Mouse (Mus musculus) liver, embryonic 13.5 days (tissue): ENCODE measurements around the gene R3hdm4. TPM values are rescaled to one million over a fixed set of nuclear protein-coding genes. Genes with fewer than 3 reads are reported as not detected.

Experiments used
- ATAC-seq: fragments of 200-750 bp; cut with Nextera tagmentation; 2 replicates; pipeline ENCODE4 v1.8.0; 2017; ENCODE audit warnings: low read depth, mild to moderate bottlenecking, moderate number of reproducible peaks, moderate library complexity
- DNase-seq: peaks from one replicate; pipeline ENCODE4 v3.0.0; 2022
- H3K27ac ChIP-seq: fragments of 300-500 bp; sonication (generic); 2 replicates; pipeline ENCODE4 v1.5.1; 2015; ENCODE audit warnings: moderate library complexity, mild to moderate bottlenecking, inconsistent platforms
- H3K27me3 ChIP-seq: fragments of 300-500 bp; sonication (generic); 2 replicates; pipeline ENCODE4 v1.6.1; 2015; ENCODE audit warnings: mild to moderate bottlenecking, inconsistent platforms
- H3K36me3 ChIP-seq: fragments of 300-500 bp; sonication (generic); 2 replicates; pipeline ENCODE4 v1.6.1; 2015; ENCODE audit warnings: mild to moderate bottlenecking, inconsistent platforms
- H3K4me1 ChIP-seq: fragments of 300-500 bp; sonication (generic); replicated peaks from 2 replicates; pipeline ENCODE4 v1.6.1; 2015; ENCODE audit warnings: inconsistent platforms
- H3K4me2 ChIP-seq: fragments of 300-500 bp; sonication (generic); 2 replicates; pipeline ENCODE4 v1.6.1; 2015; ENCODE audit warnings: inconsistent platforms, mild to moderate bottlenecking, moderate library complexity
- H3K4me3 ChIP-seq: fragments of 300-500 bp; sonication (generic); replicated peaks from 2 replicates; pipeline ENCODE4 v1.5.1; 2015; ENCODE audit warnings: mild to moderate bottlenecking, inconsistent platforms
- H3K9ac ChIP-seq: fragments of 300-500 bp; sonication (generic); 2 replicates; pipeline ENCODE4 v1.6.1; 2015; ENCODE audit warnings: mild to moderate bottlenecking, inconsistent platforms
- H3K9me3 ChIP-seq: fragments of 300-500 bp; sonication (generic); replicated peaks from 2 replicates; pipeline ENCODE4 v1.6.1; 2016; ENCODE audit warnings: inconsistent platforms
- WGBS: fragments of 180-500 bp; shearing (Covaris S2); methylation state at CpG from one replicate; pipeline ENCODE4 v1.1.7; 2015; ENCODE audit not compliant: insufficient replicate concordance; 5-methylcytosine and 5-hydroxymethylcytosine counted together
- polyA plus RNA-seq: library from polyadenylated mRNA; unstranded; fragments of >200 nt; fragmentation: Nextera tagmentation; extraction: Ambion mirVana; gene quantifications from 2 replicates; pipeline ENCODE4 v1.2.1, GENCODE M21; 2015

The R3hdm4 gene
- polyA plus RNA-seq, 1 experiment from 2014 or later, result 63.0 TPM

GRCm38 (mm10) chr10:79877174-79877573, 43.8 kb downstream of the R3hdm4 start:
- Histone ChIP-seq H3K9me3 (no peaks in the 10 kb centered on the region), H3K27me3 (peaks cover 43% of the 10 kb centered on the region), H3K9ac (no peak overlapping the region), H3K4me2 (no peak overlapping the region), H3K27ac (peak overlapping the region; percentile 44), H3K4me3 (no peak overlapping the region), H3K4me1 (peaks cover 62% of the 10 kb centered on the region), H3K36me3 (no peaks in the 10 kb centered on the region)
- ATAC-seq (no peak), DNase-seq (no peak)
- whole genome bisulfite sequencing, result 9% methylated on average over 1 of the region's 1 CpGs

DNA sequence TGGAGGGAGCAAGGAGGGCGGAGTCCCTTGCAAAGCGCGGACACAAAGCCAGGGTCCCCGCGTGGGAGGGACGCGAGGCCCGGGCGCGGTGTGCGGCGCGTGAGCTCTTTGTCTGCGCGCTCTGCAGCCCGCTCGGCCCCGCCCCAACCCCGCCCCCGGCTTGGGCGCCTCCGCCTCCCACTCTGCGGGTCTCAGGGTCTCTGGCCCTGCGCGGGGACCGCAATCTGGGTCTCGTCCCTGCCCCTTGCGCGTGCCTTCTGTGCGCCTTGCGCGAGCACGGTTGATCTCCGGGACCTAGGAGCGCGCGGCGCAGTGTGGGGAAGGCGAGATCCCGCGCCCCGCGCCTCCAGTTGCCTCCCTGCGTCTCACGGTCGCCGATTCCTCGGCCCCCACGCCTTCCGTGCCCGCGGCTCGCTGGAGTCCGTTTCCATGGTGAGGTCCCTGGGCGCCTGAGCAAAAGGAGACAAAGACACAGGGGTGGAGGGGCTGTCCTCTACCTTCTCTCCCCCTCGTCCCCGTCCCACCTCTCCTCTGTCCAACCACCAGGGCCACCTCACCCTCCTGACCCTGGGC, 46.6 kb downstream of the R3hdm4 start, which contains the start of the genes Prtn3 and Plppr3:
Prtn3 (plus strand) TSS at position 187 of the 573 bp plus-strand sequence.
Plppr3 (minus strand) TSS at position 345 of the 573 bp plus-strand sequence.
- under 1% methylated on average over 34 of the region's 57 CpGs for WGBS
- no peaks in the 10 kb centered on the region for H3K9me3 ChIP-seq
- H3K27ac ChIP-seq, result no peak within 1 kb of the TSS
- DNase-seq (no peak), ATAC-seq (no peak; the same call in 1 of the 2 replicates)
- H3K4me1 ChIP-seq, result peaks cover 35% of the 10 kb centered on the region
- H3K4me2 ChIP-seq, result peak within 1 kb of the TSS; percentile 75
- H3K9ac ChIP-seq, result peak within 1 kb of the TSS; percentile 62
- peak within 1 kb of the TSS; percentile 58 for H3K4me3 ChIP-seq
- peaks cover 35% of the 10 kb centered on the region for H3K27me3 ChIP-seq
- no peaks in the 10 kb centered on the region for H3K36me3 ChIP-seq

- ATAC-seq (no peak), DNase-seq (no peak)
- Histone ChIP-seq H3K27ac (no peak overlapping the region), H3K9ac (peak overlapping the region; percentile 62), H3K27me3 (peaks cover 33% of the 10 kb centered on the region), H3K4me1 (peaks cover 32% of the 10 kb centered on the region), H3K9me3 (no peaks in the 10 kb centered on the region), H3K4me2 (peak overlapping the region; percentile 75), H3K4me3 (peak overlapping the region; percentile 58), H3K36me3 (no peaks in the 10 kb centered on the region)
- WGBS, result 3% methylated on average over 26 of the region's 26 CpGs
Observed at GRCm38 (mm10) chr10:79873715-79874289, 47.2 kb downstream of the R3hdm4 start.

DNA sequence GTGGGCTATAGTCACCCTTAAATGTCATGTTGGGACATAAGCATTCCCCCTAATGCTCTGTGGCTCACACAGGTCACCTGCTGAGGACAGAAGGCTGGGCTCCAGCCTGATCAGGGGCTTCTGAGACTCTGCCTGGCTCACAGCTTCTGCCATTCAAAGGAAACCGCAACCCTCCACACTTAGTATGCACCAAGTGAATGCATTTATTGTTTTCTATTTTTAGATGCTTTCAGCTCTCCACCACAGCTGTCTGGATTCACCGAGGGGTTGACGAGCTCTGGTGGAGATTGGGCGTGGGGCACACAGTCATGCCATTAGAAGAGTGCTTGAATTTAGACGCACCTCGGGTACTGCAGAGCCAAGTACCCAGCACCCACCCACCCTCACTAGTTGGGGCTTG, 47.7 kb downstream of the R3hdm4 start:
- no peak overlapping the region for H3K9ac ChIP-seq

DNA sequence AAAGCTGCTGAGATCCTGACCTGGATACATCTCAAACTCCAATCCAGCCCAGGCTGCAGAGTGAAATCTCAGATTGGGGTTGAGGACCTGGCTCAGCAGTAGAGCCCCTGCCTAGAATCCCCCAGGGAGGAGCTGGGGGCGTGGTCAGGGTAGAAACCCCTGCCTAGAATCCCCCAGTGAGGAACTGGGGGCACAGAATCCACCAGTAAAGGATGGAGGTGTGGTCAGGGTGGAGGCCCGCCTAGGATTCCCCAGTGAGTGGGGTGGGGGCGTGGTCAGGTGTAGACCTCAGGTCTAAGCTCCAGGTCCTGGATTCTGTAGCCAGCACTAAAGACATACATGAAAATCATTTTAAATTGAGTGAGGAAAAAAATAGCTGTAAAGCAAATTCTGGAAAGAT, 48.1 kb downstream of the R3hdm4 start:
- Histone ChIP-seq H3K9ac (no peak overlapping the region), H3K4me2 (no peak overlapping the region; the same call in 1 of the 2 replicates), H3K27ac (no peak overlapping the region), H3K4me1 (peaks cover 23% of the 10 kb centered on the region), H3K27me3 (peaks cover 33% of the 10 kb centered on the region), H3K4me3 (no peak overlapping the region), H3K36me3 (no peaks in the 10 kb centered on the region), H3K9me3 (no peaks in the 10 kb centered on the region)
- no peak for ATAC-seq
- WGBS, result 22% methylated on average over 3 of the region's 3 CpGs
- DNase-seq, result no peak

More for the DNA sequence above, 47.7 kb downstream of the R3hdm4 start:
- DNase-seq (no peak), ATAC-seq (no peak)
- Histone ChIP-seq H3K9me3 (no peaks in the 10 kb centered on the region), H3K4me2 (no peak overlapping the region; the same call in 1 of the 2 replicates), H3K4me3 (peak overlapping the region; percentile 58), H3K4me1 (peaks cover 28% of the 10 kb centered on the region), H3K36me3 (no peaks in the 10 kb centered on the region), H3K27me3 (peaks cover 33% of the 10 kb centered on the region), H3K27ac (no peak overlapping the region)
- WGBS, result 9% methylated on average over 6 of the region's 6 CpGs

DNA sequence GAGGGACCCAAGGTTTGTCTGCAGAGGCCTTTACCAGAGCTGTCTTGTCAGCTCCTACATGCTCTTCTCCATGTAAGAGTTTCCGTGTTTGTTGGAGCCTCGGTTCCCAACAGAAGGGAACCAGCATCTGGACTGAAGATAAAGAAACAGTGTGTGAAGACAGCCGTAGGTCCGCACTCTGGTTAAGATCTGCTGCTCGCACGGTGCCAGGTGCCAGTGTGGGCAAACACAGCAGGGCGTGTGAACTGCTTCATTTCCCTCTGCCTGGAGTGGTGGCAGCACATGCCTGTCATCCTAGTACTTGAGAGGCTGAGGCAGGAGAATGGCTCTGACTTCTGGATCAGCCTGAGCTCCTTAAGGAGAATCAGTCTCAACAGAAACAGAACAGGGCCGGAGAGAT, 49.2 kb downstream of the R3hdm4 start:
- Histone ChIP-seq H3K4me3 (no peak overlapping the region), H3K27me3 (peaks cover 33% of the 10 kb centered on the region), H3K4me2 (no peak overlapping the region), H3K27ac (no peak overlapping the region), H3K4me1 (peaks cover 13% of the 10 kb centered on the region), H3K9me3 (no peaks in the 10 kb centered on the region), H3K36me3 (no peaks in the 10 kb centered on the region), H3K9ac (no peak overlapping the region)
- ATAC-seq, result no peak
- DNase-seq, result no peak
- 82% methylated on average over 8 of the region's 8 CpGs for whole genome bisulfite sequencing

DNA sequence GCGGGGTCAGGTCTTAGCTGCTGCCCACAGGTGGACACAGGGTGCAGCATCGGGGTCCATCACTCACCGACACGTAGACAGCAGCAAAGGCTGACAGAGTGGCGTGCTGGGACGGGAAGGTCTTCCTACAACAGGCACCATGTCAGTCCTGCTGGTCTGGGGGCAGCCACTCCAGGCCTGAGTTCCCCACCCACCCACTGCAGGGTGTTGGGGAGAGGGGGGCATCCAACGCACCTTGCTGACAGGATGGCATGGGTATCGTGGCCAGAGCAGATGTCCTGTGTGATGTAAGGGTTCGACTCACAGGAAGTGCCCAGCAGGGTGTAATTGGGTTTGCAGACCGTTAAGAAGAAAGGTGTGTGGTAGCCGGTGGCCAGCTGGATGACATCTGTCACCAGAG, 54.4 kb downstream of the R3hdm4 start:
- no peak overlapping the region for H3K4me2 ChIP-seq
- DNase-seq (no peak), ATAC-seq (no peak)
- no peaks in the 10 kb centered on the region for H3K9me3 ChIP-seq
- 80% methylated on average over 11 of the region's 11 CpGs for WGBS
- H3K27ac ChIP-seq, result no peak overlapping the region
- H3K4me1 ChIP-seq, result peaks cover 9% of the 10 kb centered on the region; the same call in 1 of the 2 replicates
- H3K36me3 ChIP-seq, result peaks cover 38% of the 10 kb centered on the region
- H3K9ac ChIP-seq, result no peak overlapping the region
- no peaks in the 10 kb centered on the region for H3K27me3 ChIP-seq
- no peak overlapping the region for H3K4me3 ChIP-seq

DNA sequence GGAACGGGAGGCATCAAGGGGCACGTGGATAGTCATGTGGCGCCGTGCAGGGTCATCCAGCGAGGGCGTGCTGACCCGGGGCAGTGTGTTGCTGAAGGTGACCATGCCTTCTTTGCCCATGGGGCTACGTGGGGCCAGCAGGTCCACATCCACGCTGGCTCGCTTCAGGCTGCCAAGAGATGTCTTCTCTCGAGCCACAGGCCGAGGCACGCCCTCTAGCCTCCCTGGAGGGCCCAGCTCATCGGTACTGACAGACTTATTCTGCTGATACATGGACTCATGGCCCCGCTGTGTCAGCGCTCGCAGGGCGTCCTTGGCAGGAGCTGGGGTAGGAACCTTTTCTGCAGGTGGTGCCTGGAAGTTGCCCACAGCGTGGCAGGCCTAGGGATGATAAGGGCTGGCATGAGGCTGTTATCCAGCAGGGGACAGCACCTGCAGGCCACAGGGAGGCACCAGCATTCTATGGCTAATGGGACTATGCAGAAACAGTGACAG, 55.2 kb downstream of the R3hdm4 start:
- Histone ChIP-seq H3K9me3 (no peaks in the 10 kb centered on the region), H3K27me3 (no peaks in the 10 kb centered on the region), H3K4me2 (no peak overlapping the region), H3K4me3 (no peak overlapping the region), H3K9ac (no peak overlapping the region), H3K36me3 (peaks cover 46% of the 10 kb centered on the region), H3K4me1 (peaks cover 9% of the 10 kb centered on the region), H3K27ac (no peak overlapping the region)
- DNase-seq, result no peak
- WGBS, result 62% methylated on average over 19 of the region's 19 CpGs
- ATAC-seq, result no peak

DNA sequence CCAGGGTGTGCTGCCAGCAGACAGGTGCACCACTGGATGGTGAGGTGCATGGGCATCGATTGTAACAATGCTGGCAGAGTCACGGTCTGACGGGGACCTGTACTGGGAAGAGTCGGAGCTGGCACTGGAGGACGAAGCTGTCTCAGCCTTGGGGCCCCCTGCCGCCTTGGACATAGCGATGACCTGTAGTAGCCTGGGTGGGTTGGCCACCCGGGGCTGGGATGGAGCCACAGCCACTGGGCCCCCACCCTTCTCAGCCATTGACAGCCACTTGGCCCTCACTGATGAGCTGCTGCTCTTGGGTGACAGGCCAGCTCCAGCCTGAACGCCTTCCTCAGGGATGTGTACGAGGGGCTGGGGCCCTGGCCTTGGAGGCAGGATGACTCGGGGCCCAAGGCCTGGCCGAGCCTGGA, 55.8 kb downstream of the R3hdm4 start:
- peaks cover 9% of the 10 kb centered on the region for H3K4me1 ChIP-seq
- H3K9ac ChIP-seq, result no peak overlapping the region
- no peaks in the 10 kb centered on the region for H3K27me3 ChIP-seq
- peaks cover 52% of the 10 kb centered on the region for H3K36me3 ChIP-seq
- 63% methylated on average over 12 of the region's 12 CpGs for WGBS
- H3K4me3 ChIP-seq, result no peak overlapping the region
- no peaks in the 10 kb centered on the region for H3K9me3 ChIP-seq
- no peak for DNase-seq
- peak; percentile 31 for ATAC-seq
- H3K4me2 ChIP-seq, result no peak overlapping the region
- 0 out of 2 replicates have a peak overlapping the region, but pooled peaks have one; percentile 36 for H3K27ac ChIP-seq

- Histone ChIP-seq H3K9me3 (no peaks in the 10 kb centered on the region), H3K27ac (no peak overlapping the region), H3K4me1 (peaks cover 15% of the 10 kb centered on the region), H3K36me3 (peaks cover 59% of the 10 kb centered on the region), H3K9ac (no peak overlapping the region), H3K4me3 (no peak overlapping the region), H3K27me3 (no peaks in the 10 kb centered on the region), H3K4me2 (no peak overlapping the region)
- DNase-seq, result no peak
- peak; percentile 19 for ATAC-seq
- 58% methylated on average over 10 of the region's 10 CpGs for WGBS
Observed at GRCm38 (mm10) chr10:79864351-79865188, 56.4 kb downstream of the R3hdm4 start.

DNA sequence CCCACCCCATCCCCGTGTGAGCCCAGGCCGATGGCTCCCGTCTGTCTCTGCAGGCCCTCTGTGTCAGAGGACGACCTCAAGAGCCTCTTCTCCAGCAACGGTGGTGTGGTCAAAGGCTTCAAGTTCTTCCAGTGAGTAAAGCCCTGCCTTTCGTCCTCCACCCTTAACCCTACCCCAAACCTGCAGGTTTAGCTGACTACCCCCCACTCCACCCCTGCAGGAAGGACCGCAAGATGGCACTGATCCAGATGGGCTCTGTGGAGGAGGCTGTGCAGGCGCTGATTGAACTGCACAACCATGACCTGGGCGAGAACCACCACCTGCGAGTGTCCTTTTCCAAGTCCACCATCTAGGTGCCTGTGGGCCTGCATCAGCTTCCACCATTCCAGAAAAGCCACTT, 58.1 kb downstream of the R3hdm4 start:
- Histone ChIP-seq H3K9ac (no peak overlapping the region), H3K9me3 (no peaks in the 10 kb centered on the region), H3K4me2 (no peak overlapping the region), H3K4me3 (no peak overlapping the region), H3K4me1 (peaks cover 29% of the 10 kb centered on the region), H3K27me3 (no peaks in the 10 kb centered on the region), H3K27ac (no peak overlapping the region), H3K36me3 (peaks cover 75% of the 10 kb centered on the region)
- WGBS, result 74% methylated on average over 10 of the region's 10 CpGs
- DNase-seq, result no peak
- ATAC-seq, result no peak
